Mouse (Mus musculus): ENCODE data around the gene Gm21762.
"Not testable (repeated sequence)": the region's sequence is repeated elsewhere in the genome, so short reads cannot be mapped to it uniquely, and the experiment has no call there.

Gene Gm21762

DNA sequence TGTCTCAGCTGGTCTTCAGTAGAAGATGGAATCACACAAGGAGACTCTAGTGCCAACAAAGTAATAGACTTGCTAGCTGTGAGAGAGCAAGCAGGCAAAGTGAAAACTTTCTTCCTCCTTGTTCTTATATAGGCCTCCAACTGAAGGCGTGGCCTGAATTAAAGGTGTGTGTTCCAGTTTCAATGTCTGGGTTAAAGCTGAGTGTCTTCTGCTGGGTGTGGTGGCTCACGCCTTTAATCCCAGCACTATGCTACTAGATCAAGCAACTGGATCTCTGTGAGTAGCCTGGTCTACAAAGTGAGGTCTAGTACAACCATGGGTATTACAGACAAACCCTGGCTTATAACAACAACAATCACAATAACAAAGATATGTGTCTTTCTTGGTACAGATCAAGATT lies at the start of gene Gm21762:
Gm21762 (minus strand) TSS at position 101 of the 400 bp plus-strand sequence.
- not testable (repeated sequence) for DNase-seq (ENCODE audit: extremely low read depth, low read depth)

DNA sequence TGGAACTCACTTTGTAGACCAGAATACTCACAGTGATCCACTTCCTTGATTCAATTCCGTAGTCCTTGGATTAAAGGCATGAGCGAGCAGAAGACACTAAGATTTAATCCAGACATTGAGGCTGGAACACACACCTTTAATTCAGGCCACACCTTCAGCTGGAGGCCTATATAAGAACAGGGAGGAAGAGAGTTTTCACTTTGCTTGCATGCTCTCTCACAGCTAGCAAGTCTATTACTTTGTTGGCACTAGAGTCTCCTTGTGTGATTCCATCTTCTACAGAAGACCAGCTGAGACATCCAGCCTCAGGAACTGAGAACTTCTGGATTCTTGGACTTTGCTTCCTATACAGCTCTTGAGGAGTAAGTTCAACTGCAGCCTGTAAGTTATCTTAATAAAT lies 47.1 kb upstream of the Gm21762 start, which contains the start of gene AF067061:
AF067061 (plus strand) TSS at position 245 of the 400 bp plus-strand sequence.
- not testable (repeated sequence) for DNase-seq (ENCODE audit: extremely low read depth, low read depth)

DNA sequence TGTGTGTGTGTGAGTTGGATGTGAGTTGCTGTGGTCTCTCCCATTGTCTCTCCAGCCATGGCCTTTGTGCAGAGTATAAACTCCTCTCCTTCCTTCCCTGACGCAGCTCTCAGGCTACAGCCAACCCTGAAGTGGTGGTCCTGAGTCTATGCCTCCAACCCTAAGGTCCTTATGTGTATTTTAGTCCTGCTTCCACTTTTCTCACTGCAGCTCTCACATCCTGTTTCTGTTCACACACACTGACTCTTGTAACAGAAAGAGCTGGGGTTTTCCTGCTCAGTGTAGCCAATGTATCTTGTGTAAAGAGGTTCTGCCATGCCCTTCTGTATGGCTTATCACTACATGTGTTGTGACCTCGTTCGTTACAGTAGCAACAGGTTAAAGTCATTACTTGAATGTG lies 44.0 kb upstream of the Gm21762 start:
- not testable (repeated sequence) for DNase-seq (ENCODE audit: extremely low read depth, low read depth)

DNA sequence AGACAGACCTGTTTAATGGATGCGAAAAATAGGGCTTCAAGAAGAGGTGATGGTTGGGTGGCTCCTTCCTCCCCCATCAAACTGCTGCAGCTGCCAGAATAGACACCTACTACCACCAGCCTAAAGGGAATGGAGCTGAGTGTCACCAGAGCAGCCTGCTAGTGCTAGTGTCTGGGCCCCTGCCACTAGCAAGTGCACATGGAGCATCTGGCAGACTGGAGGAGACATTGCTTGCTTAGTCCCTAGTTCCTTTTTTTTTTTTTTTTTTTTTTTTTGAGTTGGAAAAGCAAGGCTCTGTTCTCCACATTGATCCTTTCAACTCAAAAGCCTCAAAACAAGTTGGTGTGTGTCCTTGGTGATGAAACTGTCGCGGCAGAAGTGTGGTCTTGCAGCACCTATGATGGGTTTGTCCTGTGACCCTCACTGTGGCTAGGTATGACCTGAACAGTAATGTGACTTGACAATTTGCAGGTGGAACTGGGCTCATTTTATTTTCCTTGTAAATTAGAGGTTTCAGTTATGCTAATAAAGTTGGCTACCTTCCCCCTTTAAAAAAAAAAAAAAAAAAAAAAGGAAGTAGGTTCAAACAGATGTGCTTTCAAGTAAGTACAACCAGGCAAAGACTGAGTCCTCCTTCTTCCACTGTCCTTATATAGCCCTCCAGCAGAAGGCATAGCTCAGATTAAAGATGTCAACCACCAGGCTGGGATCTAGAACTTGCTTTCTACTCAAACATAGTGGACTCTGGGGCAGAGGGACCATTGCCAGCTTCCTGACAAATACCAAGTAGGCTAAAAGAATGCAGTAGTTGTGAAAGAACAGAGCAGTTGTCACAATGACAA lies 43.3 kb upstream of the Gm21762 start:
- DNase-seq (ENCODE audit: extremely low read depth, low read depth) = not testable (repeated sequence)

DNA sequence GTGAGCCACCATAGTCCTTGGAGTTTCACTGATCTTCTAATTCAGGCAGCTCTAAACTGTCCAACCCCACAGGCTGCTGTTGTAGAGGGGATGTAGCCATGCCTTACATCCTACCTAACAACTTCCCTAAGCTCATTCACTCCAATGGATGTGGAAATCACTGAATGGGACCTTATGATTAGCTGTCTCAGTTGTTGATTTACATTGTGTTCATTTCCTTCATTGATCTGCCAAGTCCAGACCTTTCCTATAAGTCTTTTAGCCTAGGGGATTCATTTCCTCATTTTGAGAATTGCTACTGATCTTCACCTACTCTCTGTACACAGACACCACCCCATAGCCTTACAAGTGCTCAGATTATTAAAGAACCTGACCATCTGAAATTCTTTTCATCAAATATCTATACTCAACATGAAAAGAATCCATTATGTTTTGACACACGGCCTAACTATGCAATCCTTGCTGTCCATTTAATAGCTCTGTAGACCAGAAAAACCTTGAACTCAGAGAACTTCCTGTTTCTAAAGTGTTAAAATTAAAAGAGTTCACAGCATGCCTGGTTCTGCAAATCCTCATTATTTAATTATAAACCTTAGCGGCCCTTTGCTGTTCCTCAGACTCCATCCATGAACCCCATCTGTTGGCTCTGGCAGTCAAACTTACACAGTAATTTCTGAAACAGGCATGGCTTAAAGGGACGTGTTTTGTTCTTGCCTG lies 35.6 kb upstream of the Gm21762 start:
- not testable (repeated sequence) for DNase-seq (ENCODE audit: extremely low read depth, low read depth)

DNA sequence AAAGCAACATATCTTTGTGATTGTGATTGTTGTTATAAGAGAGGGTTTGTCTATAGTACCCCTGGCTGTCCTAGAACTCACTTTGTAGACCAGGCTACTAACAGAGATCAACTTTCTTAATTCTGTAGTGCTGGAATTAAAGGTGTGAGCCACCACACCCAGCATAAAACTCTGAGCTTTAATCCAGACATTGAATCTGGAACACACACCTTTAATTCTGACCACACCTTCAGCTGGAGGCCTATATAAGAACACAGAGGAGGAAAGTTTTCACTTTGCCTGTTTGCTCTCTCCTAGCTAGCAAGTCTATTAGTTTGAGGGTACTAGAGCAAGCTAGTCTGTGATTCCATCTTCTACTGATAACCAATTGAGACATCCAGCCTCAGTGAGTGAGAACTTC lies 23.1 kb upstream of the Gm21762 start, which contains the start of gene Gm21731:
Gm21731 (plus strand) TSS at position 301 of the 400 bp plus-strand sequence.
- DNase-seq (ENCODE audit: extremely low read depth, low read depth) = not testable (repeated sequence)

DNA sequence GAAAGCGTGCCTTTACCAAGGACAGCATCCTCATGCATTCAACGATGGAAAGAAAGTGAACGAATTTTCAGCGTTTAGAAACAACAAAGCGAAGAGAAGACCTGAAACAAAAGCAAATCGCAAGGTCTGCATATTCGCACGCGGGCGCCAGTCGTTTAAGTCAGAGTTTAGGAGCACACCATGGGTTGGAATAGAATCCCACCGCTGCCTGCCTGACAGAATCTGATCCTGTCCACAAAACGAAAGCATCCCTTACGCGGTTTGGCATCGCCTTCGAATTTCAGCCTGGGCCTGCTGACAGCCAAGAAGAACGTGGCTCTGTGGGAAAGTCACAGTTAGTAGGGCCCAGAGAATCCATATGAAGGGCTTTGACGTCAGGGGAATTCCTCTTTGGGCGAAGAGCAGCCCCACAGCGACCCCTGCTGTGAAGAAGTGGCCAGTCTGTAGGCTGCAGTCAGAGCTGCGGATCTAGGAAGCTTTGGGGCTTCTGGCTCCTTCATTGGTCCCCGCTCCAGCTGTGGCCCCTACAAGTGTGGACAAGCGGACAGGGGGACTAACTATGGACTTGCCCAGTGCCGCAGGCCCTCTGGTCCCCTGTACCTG lies 16.8 kb upstream of the Gm21762 start:
- DNase-seq (ENCODE audit: extremely low read depth, low read depth) = not testable (repeated sequence)

DNA sequence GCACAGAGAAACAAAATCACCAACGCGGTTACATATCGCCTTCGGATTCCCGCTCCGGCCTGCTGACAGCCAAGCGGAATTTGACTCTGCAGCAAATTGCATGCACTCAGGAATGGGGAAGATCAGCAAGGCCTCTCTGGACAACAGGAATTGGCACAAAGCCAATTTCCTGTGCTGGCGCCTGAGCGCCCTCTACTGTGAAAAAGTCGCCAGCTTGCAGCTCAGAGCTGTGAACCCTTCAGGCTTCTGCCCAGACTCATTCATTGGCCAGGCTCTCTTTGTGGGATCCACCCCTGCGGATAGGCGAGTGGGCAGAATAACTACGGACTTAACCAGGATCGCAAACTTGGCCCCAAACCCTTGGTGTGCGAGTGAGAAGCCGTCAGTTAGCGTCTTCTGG lies 16.1 kb upstream of the Gm21762 start:
- DNase-seq (ENCODE audit: extremely low read depth, low read depth) = not testable (repeated sequence)

DNA sequence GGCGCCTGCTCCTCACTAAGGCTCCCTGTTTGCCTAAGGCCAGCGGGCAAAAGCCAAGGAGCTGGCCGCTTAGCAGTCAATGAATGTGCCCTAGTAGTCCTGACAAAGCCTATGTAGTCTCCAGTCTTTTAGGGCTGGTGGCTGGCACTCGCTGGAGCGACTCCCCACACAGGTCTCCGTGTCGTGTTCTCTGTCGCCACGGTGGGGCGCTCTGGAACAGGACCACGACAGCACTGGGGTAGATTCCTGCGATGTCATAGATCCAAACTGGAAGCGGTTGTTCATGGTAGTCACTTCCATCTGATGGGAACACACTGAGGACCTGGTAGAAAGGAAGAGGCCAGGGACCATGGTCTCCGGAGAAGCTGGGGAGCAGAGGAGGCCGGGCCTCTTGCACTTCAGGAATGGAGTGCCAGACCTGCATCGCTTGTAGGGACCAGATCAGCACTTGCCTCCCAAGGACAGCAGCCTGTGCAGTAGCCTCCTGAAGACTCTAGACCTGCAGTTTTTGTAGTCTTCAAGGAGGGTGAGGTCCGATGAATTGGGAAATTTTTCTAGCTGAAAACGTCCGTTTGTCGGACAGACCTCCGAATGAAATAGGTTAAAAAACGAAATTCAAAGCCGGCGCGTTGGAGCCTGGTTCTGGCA lies 7.4 kb upstream of the Gm21762 start:
- not testable (repeated sequence) for DNase-seq (ENCODE audit: extremely low read depth, low read depth)

DNA sequence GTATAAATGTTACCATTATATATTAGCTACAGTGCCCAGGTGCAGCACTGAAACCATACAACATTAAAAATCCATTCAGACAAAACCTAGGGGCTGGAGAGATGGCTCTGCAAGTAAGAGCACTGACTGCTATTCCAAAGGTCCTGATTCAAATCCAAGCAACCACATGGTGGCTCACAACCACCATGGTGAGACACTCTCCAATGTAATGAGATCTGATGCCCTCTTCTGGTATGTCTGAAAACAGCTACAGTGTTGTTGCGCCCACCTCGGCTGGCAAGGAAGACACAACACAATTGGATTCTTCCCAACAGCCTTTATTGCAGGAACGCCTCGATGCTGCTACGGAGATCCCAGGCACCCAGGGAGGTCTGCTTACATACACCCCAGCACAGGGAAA lies 5.2 kb upstream of the Gm21762 start:
- not testable (repeated sequence) for DNase-seq (ENCODE audit: extremely low read depth, low read depth)

DNA sequence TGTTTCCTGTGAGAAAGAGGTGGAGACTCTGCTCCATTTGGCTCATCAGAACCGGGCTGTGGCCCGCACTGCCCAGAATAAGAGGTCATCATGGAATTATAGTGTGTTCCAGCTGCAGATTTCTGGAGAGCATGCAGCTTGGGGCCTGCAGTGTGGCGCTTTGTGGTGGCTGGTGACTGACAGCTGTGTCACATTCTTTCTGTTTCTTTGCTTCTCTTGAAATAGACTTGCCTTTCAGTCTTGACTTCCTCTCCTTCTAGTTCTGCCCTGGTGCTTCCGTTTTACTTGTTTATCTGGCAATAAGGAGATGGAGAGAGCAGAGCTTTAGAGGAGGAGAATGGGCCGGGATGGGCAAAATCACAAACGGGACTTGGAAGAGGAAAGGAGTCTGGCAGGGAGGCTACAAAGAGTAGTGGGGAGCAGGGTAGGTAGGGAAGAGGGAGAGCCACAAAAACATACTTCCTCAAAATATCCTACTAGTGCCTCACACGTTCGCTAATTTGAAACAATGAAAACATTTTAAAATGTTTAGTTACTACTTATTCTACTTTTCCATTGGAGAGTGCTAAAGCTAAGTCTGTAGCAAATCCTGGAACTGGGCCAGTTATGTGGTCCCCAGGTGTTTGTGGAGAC lies 19.4 kb downstream of the Gm21762 start:
- not testable (repeated sequence) for DNase-seq (ENCODE audit: extremely low read depth, low read depth)

DNA sequence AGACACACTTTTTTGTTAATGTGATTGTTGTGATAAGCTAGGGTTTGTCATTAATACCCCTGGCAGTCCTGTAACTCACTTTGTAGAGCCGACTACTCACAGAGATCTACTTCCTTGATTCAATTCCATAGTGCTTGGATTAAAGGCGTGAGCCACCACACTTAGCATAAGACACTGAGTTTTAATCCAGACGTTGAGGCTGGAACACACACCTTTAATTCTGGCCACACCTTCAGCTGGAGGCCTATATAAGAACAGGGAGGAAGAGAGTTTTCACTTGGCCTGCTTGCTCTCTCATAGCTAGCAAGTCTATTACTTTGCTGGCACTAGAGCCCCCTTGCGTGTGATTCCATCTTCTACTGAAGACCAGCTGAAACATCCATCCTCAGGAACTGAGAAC lies 43.6 kb downstream of the Gm21762 start, which contains the start of gene Gm21818:
Gm21818 (plus strand) TSS at position 301 of the 400 bp plus-strand sequence.
- not testable (repeated sequence) for DNase-seq (ENCODE audit: extremely low read depth, low read depth)

DNA sequence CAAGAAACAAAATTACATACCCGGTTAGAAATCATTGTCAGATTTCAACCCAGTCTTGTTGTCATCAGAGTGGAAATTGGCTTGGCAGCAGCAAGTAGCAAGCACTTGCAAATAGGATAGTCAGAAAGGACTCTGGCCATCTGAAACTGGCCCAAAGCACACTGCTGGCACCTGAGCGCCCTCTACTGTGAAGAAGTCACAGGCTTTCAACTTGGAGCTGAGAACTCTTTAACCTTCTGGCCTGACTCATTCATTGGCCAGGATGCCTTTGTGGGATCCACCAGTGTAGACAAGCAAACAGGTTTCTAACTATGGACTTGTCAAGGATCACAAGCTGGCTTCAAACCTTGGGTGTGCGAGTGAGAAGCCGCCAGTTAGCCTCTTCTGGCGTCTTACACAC lies 47.4 kb downstream of the Gm21762 start:
- not testable (repeated sequence) for DNase-seq (ENCODE audit: extremely low read depth, low read depth)
